ENCODE assay signal across 8 mouse cellular contexts in the genomic region with DNA sequence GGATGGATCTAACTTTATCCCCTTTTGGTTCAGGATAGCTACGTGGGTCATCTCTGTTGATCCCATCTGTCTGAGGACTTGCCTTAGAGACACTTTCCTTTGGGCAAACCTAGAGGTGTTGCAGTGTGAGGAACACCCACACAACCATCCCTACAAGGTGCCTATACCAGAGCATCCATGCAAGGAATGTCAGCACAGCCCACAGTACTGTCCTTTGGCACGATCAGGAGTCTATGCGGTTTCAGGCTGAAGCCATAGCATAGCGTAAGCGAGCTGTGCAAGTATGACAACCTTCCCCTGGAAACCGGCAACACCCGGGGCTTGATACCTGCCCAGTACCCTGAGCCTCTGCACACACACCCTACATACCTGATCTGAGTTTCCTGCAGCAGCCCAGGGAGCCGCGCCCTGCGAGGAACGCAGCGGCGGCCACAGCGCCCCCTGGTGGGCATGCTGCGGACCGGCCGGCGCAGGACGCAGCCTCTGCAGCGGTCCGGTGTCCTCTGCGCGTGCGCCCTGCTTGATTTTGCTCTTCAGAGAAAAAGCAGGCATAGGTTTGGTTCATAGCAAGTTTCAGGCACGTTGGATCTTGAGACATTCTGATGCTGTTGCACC.
DNase-seq lines count a peak whose midpoint lies in the region; ATAC-seq and TF ChIP-seq lines count a peak whose summit lies in the region.

No protein-coding gene starts in this region.

- peak overlapping the region; percentile 62 for H3K9ac ChIP-seq in heart, embryonic 12.5 days
- no peak overlapping the region for H3K9ac ChIP-seq in kidney, embryonic 15.5 days
- H3K9ac ChIP-seq in limb, embryonic 15.5 days, result peak overlapping the region; percentile 15; the same call in 1 of the 2 replicates
- peak overlapping the region; percentile 37; the same call in 1 of the 2 replicates for H3K9ac ChIP-seq in midbrain, postnatal 0 days (replicated peaks; ENCODE audit: low read length, poor library complexity, severe bottlenecking)

- H3K4me3 ChIP-seq in brown adipose tissue, adult 24 weeks (ENCODE audit: insufficient read depth, low read depth, low read length), result peak overlapping the region; percentile 30
- H3K4me3 ChIP-seq in heart, embryonic 12.5 days, result peak overlapping the region; percentile 28
- peak overlapping the region; percentile 35 for H3K4me3 ChIP-seq in kidney, embryonic 15.5 days (replicated peaks)
- H3K4me3 ChIP-seq in limb, embryonic 15.5 days, result peak overlapping the region; percentile 31
- peak overlapping the region; percentile 32 for H3K4me3 ChIP-seq in midbrain, postnatal 0 days (ENCODE audit: low read depth, low read length)

- 8% methylated on average over 25 of the region's 25 CpGs for WGBS in heart, embryonic 12.5 days
- WGBS in kidney, embryonic 15.5 days, result 9% methylated on average over 25 of the region's 25 CpGs
- WGBS in limb, embryonic 15.5 days, result 7% methylated on average over 25 of the region's 25 CpGs
- WGBS in midbrain, postnatal 0 days, result 10% methylated on average over 25 of the region's 25 CpGs

- DNase-seq in B cell, adult 2 months, result peak; percentile 87 to 91
- DNase-seq in midbrain, postnatal 0 days (ENCODE audit: low spot score), result peak; percentile 85
- DNase-seq in spleen, postnatal 36 days (ENCODE audit: low spot score in 2 of 2), result peak; percentile 52 to 63

- no peak overlapping the region for H3K27ac ChIP-seq in brown adipose tissue, adult 24 weeks (replicated peaks; ENCODE audit: low read depth, low read length)
- no peak overlapping the region for H3K27ac ChIP-seq in heart, embryonic 12.5 days (ENCODE audit: poor library complexity, severe bottlenecking)
- no peak overlapping the region for H3K27ac ChIP-seq in kidney, embryonic 15.5 days
- no peak overlapping the region for H3K27ac ChIP-seq in limb, embryonic 15.5 days
- H3K27ac ChIP-seq in midbrain, postnatal 0 days (ENCODE audit: low read depth, low read length), result no peak overlapping the region

- H3K4me2 ChIP-seq in heart, embryonic 12.5 days, result peak overlapping the region; percentile 64
- H3K4me2 ChIP-seq in kidney, embryonic 15.5 days, result peak overlapping the region; percentile 63
- peak overlapping the region; percentile 56 for H3K4me2 ChIP-seq in limb, embryonic 15.5 days
- peak overlapping the region; percentile 51 for H3K4me2 ChIP-seq in midbrain, postnatal 0 days (ENCODE audit: low read depth, low read length, poor library complexity, severe bottlenecking)

- no peaks in the 10 kb centered on the region for H3K27me3 ChIP-seq in heart, embryonic 12.5 days (replicated peaks)
- peaks cover 11% of the 10 kb centered on the region for H3K27me3 ChIP-seq in kidney, embryonic 15.5 days
- 0 out of 2 replicates have a peak, but pooled peaks cover 4% of the 10 kb centered on the region for H3K27me3 ChIP-seq in limb, embryonic 15.5 days
- H3K27me3 ChIP-seq in midbrain, postnatal 0 days (ENCODE audit: insufficient read depth, low read length), result no peaks in the 10 kb centered on the region

- peak; percentile 50; the same call in 1 of the 2 replicates for ATAC-seq in erythroid progenitor cell, adult 5-6 weeks (replicated peaks; ENCODE audit: low FRiP score, poor library complexity, severe bottlenecking)
- peak; percentile 81 for ATAC-seq in heart, embryonic 12.5 days (ENCODE audit: insufficient number of reproducible peaks, low FRiP score)
- ATAC-seq in kidney, embryonic 15.5 days (replicated peaks; ENCODE audit: low FRiP score), result peak; percentile 82
- ATAC-seq in limb, embryonic 15.5 days (ENCODE audit: insufficient number of reproducible peaks, low FRiP score, low TSS enrichment, low read depth), result peak; percentile 66
- ATAC-seq in midbrain, postnatal 0 days (ENCODE audit: low FRiP score), result peak; percentile 87

- no peaks in the 10 kb centered on the region for H3K36me3 ChIP-seq in heart, embryonic 12.5 days
- no peaks in the 10 kb centered on the region for H3K36me3 ChIP-seq in kidney, embryonic 15.5 days
- H3K36me3 ChIP-seq in limb, embryonic 15.5 days, result no peaks in the 10 kb centered on the region
- no peaks in the 10 kb centered on the region for H3K36me3 ChIP-seq in midbrain, postnatal 0 days (ENCODE audit: insufficient read depth, low read length)

- H3K9me3 ChIP-seq in heart, embryonic 12.5 days (replicated peaks), result peaks cover 7% of the 10 kb centered on the region; the same call in 1 of the 2 replicates
- 0 out of 2 replicates have a peak, but pooled peaks cover 5% of the 10 kb centered on the region for H3K9me3 ChIP-seq in kidney, embryonic 15.5 days (replicated peaks)
- H3K9me3 ChIP-seq in limb, embryonic 15.5 days, result no peaks in the 10 kb centered on the region
- no peaks in the 10 kb centered on the region for H3K9me3 ChIP-seq in midbrain, postnatal 0 days (ENCODE audit: low read length)

- peak; percentile 99 for TF ChIP-seq CTCF in midbrain, postnatal 0 days (IDR thresholded peaks at IDR 0.05)

- H3K4me1 ChIP-seq in brown adipose tissue, adult 24 weeks (ENCODE audit: control insufficient read depth, insufficient read depth, insufficient read length, low read length), result no peaks in the 10 kb centered on the region
- H3K4me1 ChIP-seq in heart, embryonic 12.5 days (replicated peaks), result peaks cover 7% of the 10 kb centered on the region
- H3K4me1 ChIP-seq in kidney, embryonic 15.5 days, result peaks cover 22% of the 10 kb centered on the region
- peaks cover 12% of the 10 kb centered on the region for H3K4me1 ChIP-seq in limb, embryonic 15.5 days
- no peaks in the 10 kb centered on the region for H3K4me1 ChIP-seq in midbrain, postnatal 0 days (ENCODE audit: insufficient read depth, low read length)
